Mouse (Mus musculus) adrenal gland, postnatal 10 days (tissue): ENCODE measurements at regions not wholly inside any gene's neighbourhood (a gene's known extent, or its start where the extent isn't known, plus 50 kb on each side); places are given as distances from the start of the nearest gene placed in this dataset.

ENCODE experiments used
- DNase-seq: peaks from one replicate; pipeline ENCODE4 v3.0.0; 2021; ENCODE audit warnings: mixed read lengths

DNA sequence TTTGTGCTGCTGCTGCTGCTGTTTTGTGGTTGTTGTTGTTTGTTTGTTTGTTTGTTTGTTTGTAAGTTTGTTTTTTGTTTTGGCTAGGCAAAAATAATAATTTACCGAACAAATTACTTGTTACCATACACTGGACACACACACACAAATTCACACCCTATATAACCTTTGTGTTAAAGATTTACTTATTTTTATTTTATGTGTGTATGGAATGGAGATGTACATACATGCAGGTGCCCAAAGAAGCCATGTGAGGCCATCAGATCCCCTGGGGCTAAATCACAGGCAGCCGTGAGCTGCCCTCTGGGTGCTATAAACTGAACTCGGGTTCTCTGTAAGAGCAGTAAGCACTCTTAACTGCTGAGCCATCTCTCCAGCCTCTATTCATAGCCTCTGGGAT, 56.0 kb downstream of the Pttg1 start:
- DNase-seq = no peak

- DNase-seq = no peak
Measured at GRCm38 (mm10) chr11:43368346-43368745, 57.7 kb downstream of the Pttg1 start.

DNA sequence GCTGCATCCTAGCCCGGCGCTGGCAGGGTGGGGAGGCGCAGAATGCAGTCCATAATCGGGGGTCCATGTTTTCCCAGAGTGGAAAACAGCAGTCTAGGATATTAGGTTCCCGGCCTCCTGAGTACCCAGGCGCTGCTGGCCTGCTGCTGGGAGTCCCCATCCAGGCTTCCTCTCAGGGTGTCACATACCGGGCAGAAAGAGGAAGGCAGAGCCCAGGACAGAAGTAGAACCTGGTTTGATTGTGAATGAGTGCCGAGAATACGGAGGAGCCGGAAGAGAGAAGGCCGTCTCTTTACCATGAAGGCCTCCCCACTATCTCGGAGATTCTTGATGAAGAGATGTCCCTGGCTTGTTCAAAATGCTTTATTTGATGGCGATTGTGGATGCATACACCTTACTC, 64.2 kb downstream of the Pttg1 start:
- DNase-seq = no peak

DNA sequence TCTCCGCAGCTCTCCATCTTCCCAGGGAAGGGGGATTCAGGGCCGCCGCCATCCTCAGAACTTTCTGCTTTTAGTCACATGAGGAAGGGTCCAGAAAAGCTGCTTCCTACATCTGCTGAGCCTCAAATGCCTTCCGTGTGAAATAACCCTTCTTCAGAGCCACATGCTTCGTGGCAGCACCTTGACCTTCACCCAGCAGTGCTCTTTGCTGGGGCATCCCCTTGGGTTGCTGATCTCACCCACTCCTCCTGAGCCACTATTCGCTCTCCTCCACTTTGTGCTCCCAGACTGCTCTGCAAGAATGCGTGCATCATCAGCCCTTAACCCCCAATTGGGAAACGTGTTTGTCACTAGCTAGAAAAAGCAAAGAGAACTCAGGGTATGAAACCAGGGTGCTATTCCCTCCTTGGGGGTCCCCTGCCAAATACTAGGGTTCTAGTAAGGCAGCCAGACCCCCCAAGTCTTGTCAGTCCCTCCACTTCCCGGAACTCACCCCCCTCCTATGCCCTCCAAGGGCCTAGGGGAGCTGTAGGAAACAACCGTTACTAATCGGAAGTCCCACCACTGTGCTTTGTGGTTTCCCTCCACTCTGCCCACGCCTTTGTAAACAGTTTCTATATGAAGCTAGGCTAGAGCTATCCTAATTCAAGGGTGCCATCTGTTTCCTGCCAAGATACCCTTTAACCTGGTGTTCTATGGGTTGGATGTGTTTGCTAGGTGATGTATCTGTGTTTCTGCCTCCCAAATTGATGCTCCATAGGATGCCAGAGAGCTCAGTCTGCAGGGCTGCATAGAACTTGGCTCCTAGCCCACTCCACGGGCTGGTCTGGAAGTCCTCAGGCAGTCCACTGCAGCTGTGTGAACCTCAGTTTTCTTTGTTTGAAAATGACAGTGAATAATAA, 67.4 kb downstream of the Pttg1 start:
- no peak for DNase-seq

- DNase-seq = no peak
Measured at GRCm38 (mm10) chr11:43353602-43354001, 72.4 kb downstream of the Pttg1 start.

DNA sequence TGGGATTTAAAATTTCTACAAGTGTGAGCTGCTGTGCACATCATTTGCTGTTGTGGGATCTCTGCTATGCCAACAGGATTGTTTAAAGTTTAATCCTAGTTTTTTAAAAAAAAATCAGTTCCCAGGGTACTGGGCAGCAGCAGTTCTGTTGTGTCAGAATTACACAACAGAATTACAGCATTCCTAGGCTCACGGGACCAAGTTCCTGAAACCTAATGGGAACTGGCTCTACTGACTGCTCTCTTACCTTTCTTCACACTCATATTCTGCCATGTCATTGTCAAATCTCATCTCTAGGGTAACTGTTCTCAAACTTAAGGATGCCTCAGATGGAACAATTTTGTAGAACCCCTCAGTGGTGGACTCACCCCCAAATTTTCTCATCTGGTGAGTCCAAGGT, 73.0 kb downstream of the Pttg1 start:
- DNase-seq = peak; percentile 19

GRCm38 (mm10) chr11:43351818-43352217, 74.2 kb downstream of the Pttg1 start:
- DNase-seq = no peak

- DNase-seq = peak; percentile 7
Measured at GRCm38 (mm10) chr11:43351348-43351747, 74.7 kb downstream of the Pttg1 start.

GRCm38 (mm10) chr11:43350242-43350641, 75.8 kb downstream of the Pttg1 start:
- DNase-seq = no peak

GRCm38 (mm10) chr11:43349564-43349963, 76.5 kb downstream of the Pttg1 start:
- peak; percentile 36 for DNase-seq

DNA sequence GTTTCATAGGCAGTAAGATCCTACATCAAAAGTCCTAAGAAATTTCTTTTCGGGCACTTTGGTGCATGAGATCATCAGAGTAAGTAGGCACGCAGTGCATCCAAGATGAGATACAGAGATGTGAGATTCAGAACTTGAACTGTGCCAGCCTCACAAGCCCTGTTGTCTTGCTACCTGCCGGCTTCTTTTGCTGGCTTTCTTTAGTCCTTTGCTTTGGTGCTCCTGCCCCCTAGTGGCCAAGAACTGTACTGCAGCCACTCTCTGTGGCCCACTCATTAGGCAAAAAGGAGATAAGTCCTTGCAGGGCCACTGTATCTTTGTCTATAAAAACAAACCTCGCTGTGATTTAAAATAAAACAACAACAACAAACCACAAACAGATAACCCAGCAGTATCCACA, 77.5 kb downstream of the Pttg1 start:
- peak; percentile 91 for DNase-seq

DNA sequence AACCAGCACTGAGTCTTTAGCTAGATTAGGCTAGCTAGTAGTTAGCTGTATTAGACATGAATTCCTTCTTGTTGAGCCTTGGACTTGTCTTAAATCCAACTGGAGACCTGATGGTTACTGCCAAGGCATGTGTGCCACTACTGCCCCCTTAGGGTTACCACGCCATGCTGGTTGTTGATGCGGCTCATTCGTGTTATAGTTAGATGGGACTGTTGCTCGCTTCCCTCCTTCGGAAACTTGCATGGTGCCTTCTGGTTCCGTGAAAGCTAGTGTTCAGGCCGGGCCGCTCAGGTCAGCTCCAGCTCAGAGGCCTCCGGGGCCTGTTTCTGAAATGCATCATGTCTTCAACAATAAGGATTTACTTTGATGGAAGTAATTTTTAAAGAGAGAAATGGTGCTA, 79.6 kb downstream of the Pttg1 start:
- no peak for DNase-seq

GRCm38 (mm10) chr11:43344767-43345561, 81.1 kb downstream of the Pttg1 start:
- DNase-seq = peak; percentile 27

DNA sequence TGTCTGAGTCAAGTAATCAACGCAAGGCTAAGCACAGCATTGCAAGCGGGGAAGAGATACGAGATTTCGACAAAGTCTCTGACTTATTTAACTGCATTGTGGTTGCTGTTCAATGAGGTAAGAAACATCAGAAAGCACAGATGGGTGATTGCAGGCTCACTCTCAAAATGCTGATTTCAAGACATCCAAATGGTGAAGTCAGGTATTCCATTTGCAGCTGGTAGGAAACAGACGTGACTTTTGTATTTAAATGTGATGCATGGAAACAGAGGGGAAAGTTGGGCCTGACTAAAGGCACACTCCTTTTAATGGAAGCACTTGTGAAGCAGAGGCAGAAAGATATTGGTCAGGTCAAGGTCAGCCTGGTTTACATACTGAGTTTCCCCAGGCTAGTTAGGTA, 82.5 kb downstream of the Pttg1 start:
- DNase-seq = no peak

- no peak for DNase-seq
Measured at GRCm38 (mm10) chr11:43338377-43338993, 87.6 kb downstream of the Pttg1 start.

GRCm38 (mm10) chr11:43335668-43336265, 90.3 kb downstream of the Pttg1 start:
- DNase-seq = no peak

DNA sequence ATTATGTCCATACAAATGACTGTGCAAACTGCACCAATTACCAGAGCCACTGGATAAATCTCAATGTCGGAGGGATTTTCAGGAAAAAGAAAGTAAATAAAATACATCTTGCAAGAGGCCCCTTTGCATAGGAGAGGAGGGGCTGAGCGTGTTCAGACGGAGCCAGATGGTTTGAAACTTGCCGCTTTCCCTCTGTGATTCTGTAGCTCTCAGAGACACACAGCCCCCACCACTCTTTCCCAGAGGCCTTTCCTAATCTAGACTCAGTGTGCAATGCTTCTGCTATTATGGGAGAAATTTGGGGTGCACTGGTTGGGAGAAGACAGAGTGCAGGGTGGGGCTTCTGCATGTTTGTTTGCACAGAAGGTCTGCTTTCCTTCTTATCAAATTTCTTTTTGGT, 92.5 kb downstream of the Pttg1 start:
- DNase-seq = no peak

GRCm38 (mm10) chr11:43313996-43314395, 112.1 kb downstream of the Pttg1 start:
- no peak for DNase-seq
